Mouse (Mus musculus): Measurements from ENCODE around the gene Xpot.

The Xpot gene

GRCm38 (mm10) chr10:121576372-121576771 is 49.8 kb downstream of the Xpot start:
- DNase-seq (ENCODE audit: low spot score in 2 of 2), result no peak

- no peak for DNase-seq (ENCODE audit: low spot score in 2 of 2)
These were observed 54.5 kb downstream of the Xpot start for GRCm38 (mm10) chr10:121571511-121572147.

- no peak for DNase-seq (ENCODE audit: low spot score in 2 of 2)
These were observed 55.1 kb downstream of the Xpot start for GRCm38 (mm10) chr10:121571031-121571430.

DNA sequence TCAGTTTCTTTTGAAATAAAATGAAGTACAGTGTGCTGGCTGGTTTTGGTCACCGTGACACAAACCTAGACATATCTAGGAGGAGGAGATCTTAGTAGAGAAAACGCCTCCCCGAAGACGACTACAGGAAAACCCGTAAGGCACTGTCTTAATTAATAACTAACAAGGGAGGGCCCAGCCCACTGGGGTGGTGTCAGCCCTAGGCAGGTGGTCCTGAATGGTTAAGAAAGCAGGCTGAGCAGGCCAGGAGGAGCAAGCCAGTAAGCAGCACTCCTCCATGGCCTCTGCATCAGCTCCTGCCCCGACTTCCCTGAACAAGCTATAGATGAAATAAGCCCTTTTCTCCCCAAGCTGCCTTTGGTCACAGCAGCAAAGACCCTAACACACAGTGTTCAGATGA is 56.3 kb downstream of the Xpot start:
- DNase-seq (ENCODE audit: low spot score in 2 of 2), result no peak

DNA sequence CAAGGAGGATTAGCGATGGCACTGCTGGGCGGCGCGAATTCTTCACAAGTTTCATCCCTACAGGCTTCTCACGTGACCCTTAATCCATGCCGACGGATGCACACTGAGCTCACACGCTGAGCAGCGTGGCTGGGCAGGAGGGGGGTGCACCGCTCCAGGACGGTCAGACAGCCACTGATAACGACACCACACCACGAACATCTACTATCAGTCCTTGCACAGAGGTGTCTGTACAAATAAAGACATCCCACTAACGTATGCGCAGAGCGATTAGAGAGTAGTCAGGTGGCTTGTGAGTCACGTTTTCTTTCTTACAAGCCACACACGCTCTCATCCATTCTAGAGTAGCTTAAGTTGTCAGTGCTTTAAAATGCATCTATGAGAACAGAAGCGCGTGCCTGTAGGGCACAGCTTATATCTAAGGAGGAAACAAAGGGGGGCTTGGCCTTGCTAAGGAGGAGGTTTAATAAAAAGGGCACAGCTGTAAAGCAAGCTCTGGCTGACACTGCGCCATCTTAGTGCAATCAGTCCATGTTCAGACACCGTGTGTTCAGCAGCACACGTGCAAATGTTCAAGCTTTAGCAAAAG is 57.0 kb downstream of the Xpot start:
- DNase-seq (ENCODE audit: low spot score in 2 of 2), result no peak

- DNase-seq (ENCODE audit: low spot score in 2 of 2), result no peak
These were observed 57.6 kb downstream of the Xpot start for GRCm38 (mm10) chr10:121568534-121568933.

GRCm38 (mm10) chr10:121568026-121568425 is 58.1 kb downstream of the Xpot start:
- no peak for DNase-seq (ENCODE audit: low spot score in 2 of 2)

GRCm38 (mm10) chr10:121564447-121564846 is 61.7 kb downstream of the Xpot start:
- no peak for DNase-seq (ENCODE audit: low spot score in 2 of 2)

- no peak for DNase-seq (ENCODE audit: low spot score in 2 of 2)
These were observed 67.9 kb downstream of the Xpot start for GRCm38 (mm10) chr10:121558231-121558630.

- no peak for DNase-seq (ENCODE audit: low spot score in 2 of 2)
These were observed 69.9 kb downstream of the Xpot start for GRCm38 (mm10) chr10:121556263-121556662.

DNA sequence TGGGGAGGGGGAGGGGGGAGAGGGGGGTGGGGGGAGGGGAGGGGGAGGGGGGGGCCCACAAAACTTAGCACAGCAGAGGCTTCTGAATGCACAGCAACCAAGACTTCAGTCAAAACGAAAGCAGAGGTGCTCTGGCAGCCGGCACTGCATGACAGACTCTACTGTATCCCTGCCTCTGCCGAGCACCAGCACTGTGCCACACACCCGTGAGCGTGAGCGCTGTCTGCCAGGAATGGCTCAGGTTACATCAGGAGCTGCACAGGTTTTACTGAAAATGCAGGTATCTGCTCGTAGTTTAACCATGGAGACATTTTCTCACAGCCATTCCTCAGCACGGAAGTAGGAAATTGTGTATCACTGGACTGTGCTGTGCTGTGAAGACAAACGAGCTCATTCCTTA is 75.8 kb downstream of the Xpot start:
- DNase-seq (ENCODE audit: low spot score in 2 of 2), result no peak

- DNase-seq (ENCODE audit: low spot score in 2 of 2), result no peak
These were observed 76.5 kb downstream of the Xpot start for GRCm38 (mm10) chr10:121549670-121550069.

- DNase-seq (ENCODE audit: low spot score in 2 of 2), result no peak
These were observed 79.0 kb downstream of the Xpot start for GRCm38 (mm10) chr10:121547162-121547561.

DNA sequence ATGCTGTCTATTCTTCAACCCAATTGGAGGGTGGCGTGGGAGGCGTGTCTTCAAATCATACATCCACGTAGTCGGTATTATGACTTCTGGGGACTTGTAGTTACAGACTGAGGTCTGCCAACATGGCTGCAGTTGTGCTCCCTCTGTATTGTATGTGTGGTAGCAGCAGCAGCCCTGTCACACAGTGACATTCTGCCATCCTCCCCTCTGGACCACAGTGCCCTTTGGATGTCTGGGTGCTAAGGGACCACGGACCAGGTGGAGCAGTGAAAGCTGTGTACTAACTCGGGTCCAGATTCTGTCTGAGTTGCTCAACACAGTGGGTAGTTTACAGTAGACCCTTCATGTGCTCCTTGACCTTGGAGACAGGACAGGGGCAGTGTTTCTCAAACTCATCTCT is 82.6 kb downstream of the Xpot start:
- no peak for DNase-seq (ENCODE audit: low spot score in 2 of 2)

DNA sequence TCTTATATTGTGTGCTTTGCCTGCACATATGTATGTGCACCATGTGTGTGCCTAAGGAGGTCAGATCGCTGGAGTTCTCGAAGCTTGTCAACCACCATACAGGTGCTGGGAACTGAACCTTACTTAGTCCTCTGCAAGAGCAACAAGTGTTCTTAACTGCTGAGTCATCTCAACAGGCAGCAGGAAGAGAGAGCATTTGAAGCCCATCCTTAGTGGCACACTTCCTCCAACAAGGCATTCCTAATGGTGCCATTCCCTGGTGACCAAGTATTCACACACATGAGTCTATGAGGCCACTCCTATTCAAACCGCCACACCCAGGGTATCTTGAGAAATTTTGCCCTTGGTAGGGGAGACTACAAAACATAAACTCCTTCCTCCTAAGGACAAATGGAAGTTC is 84.0 kb downstream of the Xpot start:
- no peak for DNase-seq (ENCODE audit: low spot score in 2 of 2)
